Mouse (Mus musculus) subcutaneous adipose tissue, adult 2 months (tissue): ENCODE measurements around the gene Plce1. TPM values are rescaled to one million over a fixed set of nuclear protein-coding genes. Genes with fewer than 3 reads are reported as not detected.

Source experiments
- polyA plus RNA-seq: library from polyadenylated mRNA; depleted of rRNA; stranded (reverse); fragments of >200 nt; gene quantifications from 2 replicates; pipeline ENCODE4 v1.2.3, GENCODE M21; 2012; ENCODE audit warnings: low replicate concordance; rRNA removed

Gene Plce1
- 2.9 and 9.2 TPM in 2 replicates for polyA plus RNA-seq

DNA sequence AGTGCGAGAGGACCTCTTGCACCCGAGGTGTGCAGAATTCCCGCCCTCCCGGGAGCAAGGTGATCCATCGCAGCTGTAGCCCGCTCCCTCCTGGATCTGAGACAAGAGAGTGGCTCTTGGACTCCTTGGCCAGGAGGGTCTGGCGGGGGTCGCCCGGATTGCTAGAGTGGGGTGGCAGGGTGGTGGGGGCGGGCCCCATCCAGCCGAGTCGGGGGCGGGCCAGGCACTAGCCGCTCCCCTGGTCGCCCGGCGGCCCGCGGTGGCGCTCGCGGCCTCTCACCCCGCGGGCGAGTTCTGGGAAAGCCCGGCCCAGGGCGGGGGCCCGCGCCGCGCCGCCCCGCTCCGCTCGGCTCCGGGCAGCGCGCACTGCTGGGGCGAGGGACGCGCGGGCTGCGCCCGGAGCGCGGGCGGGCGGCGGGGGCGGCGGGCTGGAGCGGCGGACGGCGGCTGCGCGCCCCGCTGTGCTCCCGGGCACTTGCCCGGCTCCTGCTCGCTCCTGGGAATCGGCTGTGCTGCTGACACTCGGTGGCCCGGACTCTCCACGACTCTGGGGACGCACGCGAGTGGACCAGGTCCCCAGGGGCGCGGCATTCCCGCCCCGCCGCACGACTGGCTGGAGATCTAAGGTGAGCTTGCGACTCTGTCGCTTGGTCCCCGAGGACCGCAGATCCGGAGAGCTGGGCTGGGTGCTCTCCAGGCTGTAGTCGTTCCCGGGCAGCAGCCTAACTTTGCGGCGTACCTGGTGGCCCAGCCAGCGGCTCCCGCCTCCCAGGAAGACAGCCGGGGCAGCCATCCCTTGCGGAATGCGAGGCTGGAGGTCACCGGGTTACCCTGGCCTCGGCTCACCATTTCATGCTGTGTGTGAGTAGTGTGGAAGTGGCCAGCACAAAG, at the start of gene Plce1:
Gene Plce1 (plus strand): TSS at position 379 of the 891 bp plus-strand sequence.

GRCm38 (mm10) chr19:38818766-38819426, 338.0 kb downstream of the Plce1 start, which contains the start of gene Noc3l:
Gene Noc3l, minus strand, starts transcription at chr19:38819237.

Other genes starting within 250 kb of the Plce1 start
- 0.57 and 0.62 TPM in 2 replicates for gene Lgi1, start 216.6 kb upstream of the Plce1 start, polyA plus RNA-seq
- 2.4 and 5.7 TPM in 2 replicates for gene Slc35g1, start 85.1 kb upstream of the Plce1 start, polyA plus RNA-seq